Mouse (Mus musculus) forebrain, embryonic 16.5 days (tissue): ENCODE measurements around the gene Grk6. TPM values are rescaled to one million over a fixed set of nuclear protein-coding genes. Genes with fewer than 3 reads are reported as not detected.

Experiments used
- ATAC-seq: fragments of 200-750 bp; cut with Nextera tagmentation; 2 replicates; pipeline ENCODE4 v1.8.0; 2017; ENCODE audit warnings: mild to moderate bottlenecking, moderate library complexity
- H3K27ac ChIP-seq: fragments of 300-500 bp; sonication (generic); 2 replicates; pipeline ENCODE4 v1.5.1; 2014; ENCODE audit warnings: low read length, control low read depth
- H3K27me3 ChIP-seq: fragments of 300-500 bp; sonication (generic); replicated peaks from 2 replicates; pipeline ENCODE4 v1.6.1; 2014; ENCODE audit warnings: low read length; ENCODE audit not compliant: control insufficient read depth, insufficient read depth
- H3K36me3 ChIP-seq: fragments of 300-500 bp; sonication (generic); 2 replicates; pipeline ENCODE4 v1.6.1; 2014; ENCODE audit not compliant: control insufficient read depth, insufficient read depth
- H3K4me1 ChIP-seq: fragments of 300-500 bp; sonication (generic); replicated peaks from 2 replicates; pipeline ENCODE4 v1.6.1; 2014; ENCODE audit warnings: low read length; ENCODE audit not compliant: control insufficient read depth, insufficient read depth
- H3K4me2 ChIP-seq: fragments of 300-500 bp; sonication (generic); 2 replicates; pipeline ENCODE4 v1.6.1; 2014; ENCODE audit warnings: mild to moderate bottlenecking, low read length, control low read depth
- H3K4me3 ChIP-seq: fragments of 300-500 bp; sonication (generic); replicated peaks from 2 replicates; pipeline ENCODE4 v1.5.1; 2014; ENCODE audit warnings: mild to moderate bottlenecking, low read length, control low read depth
- H3K9ac ChIP-seq: fragments of 300-500 bp; sonication (generic); replicated peaks from 2 replicates; pipeline ENCODE4 v1.6.1; 2014; ENCODE audit warnings: low read depth, low read length, control low read depth
- H3K9me3 ChIP-seq: fragments of 300-500 bp; sonication (generic); 2 replicates; pipeline ENCODE4 v1.6.1; 2016; ENCODE audit warnings: low read length; ENCODE audit not compliant: control insufficient read depth
- WGBS: fragments of 180-500 bp; shearing (Covaris S2); extraction: QIAGEN DNeasy Blood & Tissue Kit; methylation state at CpG from one replicate; pipeline ENCODE4 v1.1.7; 2014; 5-methylcytosine and 5-hydroxymethylcytosine counted together
- polyA plus RNA-seq: library from polyadenylated mRNA; unstranded; fragments of >200 nt; fragmentation: Nextera tagmentation; extraction: Ambion mirVana; gene quantifications from 2 replicates; pipeline ENCODE4 v1.2.1, GENCODE M21; 2015

Gene Grk6
- polyA plus RNA-seq, 1 experiment from 2014 or later = 40.1 TPM

GRCm38 (mm10) chr13:55471156-55471818 is 26.4 kb downstream of the Grk6 start:
- H3K36me3 ChIP-seq = peaks cover 19% of the 10 kb centered on the region
- H3K4me1 ChIP-seq = peaks cover 74% of the 10 kb centered on the region
- WGBS = under 1% methylated on average over 50 of the region's 54 CpGs
- peak overlapping the region; percentile 53 for H3K4me3 ChIP-seq
- no peaks in the 10 kb centered on the region for H3K27me3 ChIP-seq
- peak overlapping the region; percentile 86 for H3K27ac ChIP-seq
- peak overlapping the region; percentile 91 for H3K4me2 ChIP-seq
- no peaks in the 10 kb centered on the region for H3K9me3 ChIP-seq
- peak; percentile 52 for ATAC-seq
- peak overlapping the region; percentile 75 for H3K9ac ChIP-seq

GRCm38 (mm10) chr13:55471819-55472131 is 26.9 kb downstream of the Grk6 start:
- Histone ChIP-seq H3K4me2 (peak overlapping the region; percentile 91), H3K27me3 (no peaks in the 10 kb centered on the region), H3K9me3 (no peaks in the 10 kb centered on the region), H3K4me3 (peak overlapping the region; percentile 53), H3K27ac (peak overlapping the region; percentile 86), H3K36me3 (peaks cover 24% of the 10 kb centered on the region), H3K4me1 (peaks cover 69% of the 10 kb centered on the region), H3K9ac (peak overlapping the region; percentile 75)
- under 1% methylated on average over 31 of the region's 31 CpGs for WGBS
- no peak; the same call in 1 of the 2 replicates for ATAC-seq

GRCm38 (mm10) chr13:55472132-55473022 is 27.5 kb downstream of the Grk6 start:
- peaks cover 65% of the 10 kb centered on the region for H3K4me1 ChIP-seq
- H3K27me3 ChIP-seq = no peaks in the 10 kb centered on the region
- peak; percentile 53 for ATAC-seq
- H3K4me3 ChIP-seq = peak overlapping the region; percentile 53
- no peaks in the 10 kb centered on the region for H3K9me3 ChIP-seq
- WGBS = under 1% methylated on average over 102 of the region's 103 CpGs
- peak overlapping the region; percentile 75 for H3K9ac ChIP-seq
- H3K27ac ChIP-seq = peak overlapping the region; percentile 86
- peaks cover 30% of the 10 kb centered on the region for H3K36me3 ChIP-seq
- peak overlapping the region; percentile 91 for H3K4me2 ChIP-seq

- peak overlapping the region; percentile 53 for H3K4me3 ChIP-seq
- no peaks in the 10 kb centered on the region for H3K9me3 ChIP-seq
- no peaks in the 10 kb centered on the region for H3K27me3 ChIP-seq
- H3K36me3 ChIP-seq = peaks cover 32% of the 10 kb centered on the region
- 21% methylated on average over 18 of the region's 18 CpGs for WGBS
- H3K27ac ChIP-seq = peak overlapping the region; percentile 86
- no peak for ATAC-seq
- peak overlapping the region; percentile 75 for H3K9ac ChIP-seq
- H3K4me1 ChIP-seq = peaks cover 63% of the 10 kb centered on the region
- H3K4me2 ChIP-seq = peak overlapping the region; percentile 91
These were observed 28.4 kb downstream of the Grk6 start for GRCm38 (mm10) chr13:55473076-55473831.

GRCm38 (mm10) chr13:55473961-55474360 is 29.1 kb downstream of the Grk6 start:
- Histone ChIP-seq H3K27me3 (no peaks in the 10 kb centered on the region), H3K4me3 (no peak overlapping the region), H3K4me2 (peak overlapping the region; percentile 1; the same call in 1 of the 2 replicates), H3K9ac (no peak overlapping the region), H3K36me3 (peaks cover 34% of the 10 kb centered on the region), H3K4me1 (peaks cover 58% of the 10 kb centered on the region), H3K9me3 (no peaks in the 10 kb centered on the region), H3K27ac (peak overlapping the region; percentile 33; the same call in 1 of the 2 replicates)
- WGBS = 51% methylated on average over 11 of the region's 11 CpGs
- ATAC-seq = no peak

- H3K4me3 ChIP-seq = no peak overlapping the region
- H3K4me2 ChIP-seq = peak overlapping the region; percentile 24; the same call in 1 of the 2 replicates
- peak overlapping the region; percentile 36; the same call in 1 of the 2 replicates for H3K9ac ChIP-seq
- peaks cover 40% of the 10 kb centered on the region for H3K36me3 ChIP-seq
- peak; percentile 30 for ATAC-seq
- H3K9me3 ChIP-seq = no peaks in the 10 kb centered on the region
- peaks cover 51% of the 10 kb centered on the region for H3K4me1 ChIP-seq
- H3K27ac ChIP-seq = peak overlapping the region; percentile 55
- no peaks in the 10 kb centered on the region for H3K27me3 ChIP-seq
- 5% methylated on average over 5 of the region's 5 CpGs for WGBS
These were observed 29.8 kb downstream of the Grk6 start for GRCm38 (mm10) chr13:55474621-55475069.

- H3K27ac ChIP-seq = no peak overlapping the region
- H3K27me3 ChIP-seq = no peaks in the 10 kb centered on the region
- H3K4me3 ChIP-seq = no peak overlapping the region
- 89% methylated on average over 5 of the region's 5 CpGs for WGBS
- no peaks in the 10 kb centered on the region for H3K9me3 ChIP-seq
- no peak overlapping the region for H3K4me2 ChIP-seq
- H3K36me3 ChIP-seq = peaks cover 51% of the 10 kb centered on the region
- H3K9ac ChIP-seq = no peak overlapping the region
- no peak for ATAC-seq
- H3K4me1 ChIP-seq = peaks cover 40% of the 10 kb centered on the region
These were observed 30.9 kb downstream of the Grk6 start for GRCm38 (mm10) chr13:55475750-55476149.

GRCm38 (mm10) chr13:55476256-55476655 is 31.4 kb downstream of the Grk6 start:
- WGBS = 96% methylated on average over 8 of the region's 8 CpGs
- Histone ChIP-seq H3K27me3 (no peaks in the 10 kb centered on the region), H3K36me3 (peaks cover 56% of the 10 kb centered on the region), H3K9ac (no peak overlapping the region), H3K27ac (no peak overlapping the region), H3K4me1 (peaks cover 35% of the 10 kb centered on the region), H3K4me3 (no peak overlapping the region), H3K9me3 (no peaks in the 10 kb centered on the region), H3K4me2 (no peak overlapping the region)
- no peak for ATAC-seq

GRCm38 (mm10) chr13:55477492-55477891 is 32.6 kb downstream of the Grk6 start:
- peaks cover 67% of the 10 kb centered on the region for H3K36me3 ChIP-seq
- peaks cover 35% of the 10 kb centered on the region for H3K4me1 ChIP-seq
- WGBS = 70% methylated on average over 16 of the region's 16 CpGs
- H3K4me2 ChIP-seq = no peak overlapping the region
- no peak overlapping the region for H3K4me3 ChIP-seq
- H3K27me3 ChIP-seq = no peaks in the 10 kb centered on the region
- H3K27ac ChIP-seq = no peak overlapping the region
- H3K9ac ChIP-seq = no peak overlapping the region
- ATAC-seq = no peak
- H3K9me3 ChIP-seq = no peaks in the 10 kb centered on the region
